Mouse (Mus musculus) limb, embryonic 11.5 days (tissue): ENCODE measurements at regions not wholly inside any gene's neighbourhood (a gene's known extent, or its start where the extent isn't known, plus 50 kb on each side); places are given as distances from the start of the nearest gene placed in this dataset.
A peak's percentile ranks its signal among the peaks of the same experiment; 100 is the strongest.

ENCODE experiments used
- ATAC-seq: fragments of 200-750 bp; cut with Nextera tagmentation; 2 replicates; pipeline ENCODE4 v1.8.0; 2017; ENCODE audit warnings: low read depth; ENCODE audit not compliant: insufficient number of reproducible peaks, low FRiP score, low TSS enrichment
- DNase-seq: peaks from one replicate; pipeline ENCODE4 v3.0.0-alpha.2; 2015; ENCODE audit warnings: low spot score
- H3K27ac ChIP-seq: fragments of 300-500 bp; sonication (generic); replicated peaks from 2 replicates; pipeline ENCODE4 v1.5.1; 2014; ENCODE audit warnings: low read depth, mild to moderate bottlenecking, low read length
- H3K27me3 ChIP-seq: fragments of 300-500 bp; sonication (generic); 2 replicates; pipeline ENCODE4 v1.6.1; 2014; ENCODE audit warnings: mild to moderate bottlenecking, low read length, mixed read lengths; ENCODE audit not compliant: control insufficient read depth, insufficient read depth
- H3K36me3 ChIP-seq: fragments of 300-500 bp; sonication (generic); 2 replicates; pipeline ENCODE4 v1.6.1; 2014; ENCODE audit warnings: mild to moderate bottlenecking, low read length, moderate library complexity, mixed read lengths; ENCODE audit not compliant: control insufficient read depth, insufficient read depth
- H3K4me1 ChIP-seq: fragments of 300-500 bp; sonication (generic); 2 replicates; pipeline ENCODE4 v1.6.1; 2014; ENCODE audit warnings: low read length, mixed read lengths; ENCODE audit not compliant: control insufficient read depth, insufficient read depth
- H3K4me2 ChIP-seq: fragments of 300-500 bp; sonication (generic); 2 replicates; pipeline ENCODE4 v1.6.1; 2014; ENCODE audit warnings: low read depth, mild to moderate bottlenecking, moderate library complexity; ENCODE audit not compliant: severe bottlenecking
- H3K4me3 ChIP-seq: fragments of 300-500 bp; sonication (generic); 2 replicates; pipeline ENCODE4 v1.5.1; 2014; ENCODE audit warnings: low read depth, low read length
- H3K9ac ChIP-seq: fragments of 300-500 bp; sonication (generic); 2 replicates; pipeline ENCODE4 v1.6.1; 2014; ENCODE audit warnings: mild to moderate bottlenecking, low read length
- H3K9me3 ChIP-seq: fragments of 300-500 bp; sonication (generic); 2 replicates; pipeline ENCODE4 v1.6.1; 2016; ENCODE audit warnings: low read length; ENCODE audit not compliant: control insufficient read depth
- WGBS: fragments of 180-500 bp; shearing (Covaris S2); extraction: QIAGEN DNeasy Blood & Tissue Kit; methylation state at CpG from one replicate; pipeline ENCODE4 v1.1.7; 2014; 5-methylcytosine and 5-hydroxymethylcytosine counted together

DNA sequence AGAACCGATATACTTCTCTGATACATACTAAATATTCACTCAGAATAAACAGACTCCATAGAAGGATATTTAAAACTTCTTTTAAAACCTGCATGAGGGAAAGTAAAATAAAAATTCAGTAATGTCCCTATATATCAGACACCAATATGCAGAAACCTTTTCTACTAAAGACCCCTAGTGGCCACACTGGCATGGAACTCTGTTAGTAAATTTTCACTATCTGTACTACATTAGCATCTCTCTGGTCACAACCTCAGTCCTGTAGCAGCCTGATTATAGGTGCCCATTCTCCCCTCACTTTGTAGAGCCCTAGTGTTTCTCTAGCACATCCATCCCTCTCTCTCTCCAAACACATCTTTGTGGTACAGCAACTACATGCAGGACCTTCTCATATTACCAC lies 970.3 kb downstream of the Cdh11 start:
- ATAC-seq: no peak
- Histone ChIP-seq H3K36me3 (no peaks in the 10 kb centered on the region), H3K27me3 (no peaks in the 10 kb centered on the region), H3K4me2 (no peak overlapping the region), H3K9ac (no peak overlapping the region), H3K27ac (no peak overlapping the region), H3K9me3 (no peaks in the 10 kb centered on the region), H3K4me3 (no peak overlapping the region), H3K4me1 (no peaks in the 10 kb centered on the region)
- 90% methylated on average over 1 of the region's 1 CpGs for WGBS
- DNase-seq: no peak

DNA sequence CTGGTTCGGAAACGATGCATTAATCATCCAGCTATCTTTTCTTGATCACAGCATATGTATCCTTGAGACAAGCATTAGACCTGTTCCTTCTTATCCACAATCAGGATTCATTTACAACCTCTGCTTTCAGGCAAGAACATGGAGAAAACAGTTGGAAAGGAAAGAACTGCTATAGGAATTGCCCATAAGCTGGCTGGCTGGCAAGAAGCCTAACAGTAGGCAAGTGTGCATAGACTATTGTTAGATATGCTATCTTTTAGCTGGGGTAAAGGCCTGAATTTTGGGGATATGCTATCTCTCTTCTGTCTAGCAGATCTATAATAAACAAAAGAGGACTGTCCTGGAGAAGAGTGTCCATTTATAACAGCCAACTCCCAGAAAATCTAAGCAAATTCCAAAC lies 981.9 kb downstream of the Cdh11 start:
- no peak for ATAC-seq
- H3K27ac ChIP-seq: no peak overlapping the region
- H3K4me3 ChIP-seq: no peak overlapping the region
- no peaks in the 10 kb centered on the region for H3K36me3 ChIP-seq
- no peak for DNase-seq
- H3K9me3 ChIP-seq: no peaks in the 10 kb centered on the region
- 75% methylated on average over 2 of the region's 2 CpGs for WGBS
- H3K27me3 ChIP-seq: no peaks in the 10 kb centered on the region
- H3K4me1 ChIP-seq: no peaks in the 10 kb centered on the region
- no peak overlapping the region for H3K9ac ChIP-seq
- no peak overlapping the region for H3K4me2 ChIP-seq

DNA sequence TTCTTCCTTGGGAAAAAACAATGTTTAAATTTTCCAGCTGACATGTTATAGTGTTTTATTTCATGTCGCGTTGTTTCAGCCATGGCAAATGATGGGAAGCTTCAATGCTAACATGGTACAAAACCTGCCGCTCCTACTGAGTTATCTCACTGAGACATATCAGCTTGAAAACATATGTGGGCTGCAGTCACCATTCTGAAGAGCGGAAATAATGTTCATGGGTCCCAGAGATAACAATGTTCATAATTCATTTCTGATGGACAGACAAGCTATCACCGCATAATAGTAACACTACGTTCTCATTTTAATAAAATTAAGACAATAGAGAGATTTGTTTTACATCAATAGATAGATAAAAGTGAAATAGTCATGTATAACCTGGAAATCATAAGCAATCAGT lies 983.3 kb downstream of the Cdh11 start:
- no peak overlapping the region for H3K4me3 ChIP-seq
- H3K36me3 ChIP-seq: no peaks in the 10 kb centered on the region
- no peak for DNase-seq
- H3K4me2 ChIP-seq: no peak overlapping the region
- no peak for ATAC-seq
- no peaks in the 10 kb centered on the region for H3K4me1 ChIP-seq
- H3K9ac ChIP-seq: no peak overlapping the region
- no peaks in the 10 kb centered on the region for H3K27me3 ChIP-seq
- H3K27ac ChIP-seq: no peak overlapping the region
- WGBS: 94% methylated on average over 6 of the region's 6 CpGs
- no peaks in the 10 kb centered on the region for H3K9me3 ChIP-seq

DNA sequence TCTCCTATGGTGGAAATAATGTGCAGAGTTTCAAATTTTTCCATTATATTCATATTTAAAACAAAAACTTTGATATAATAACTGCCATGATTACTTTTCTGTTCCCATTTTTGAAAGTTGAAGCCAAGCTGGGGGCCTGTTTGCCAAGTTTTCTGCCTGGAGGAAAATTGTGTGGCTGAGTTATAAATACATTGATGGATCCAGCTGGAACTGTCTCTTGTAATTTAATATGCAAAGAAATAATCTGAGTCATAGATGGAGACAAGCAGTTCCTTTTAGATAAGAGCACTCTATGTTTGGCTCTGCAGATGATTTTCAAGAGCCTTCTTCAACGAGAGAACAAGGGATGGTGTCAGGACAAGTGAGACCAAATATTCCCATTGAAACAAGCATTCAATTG lies 994.7 kb downstream of the Cdh11 start:
- WGBS: 92% methylated on average over 1 of the region's 1 CpGs
- Histone ChIP-seq H3K4me1 (no peaks in the 10 kb centered on the region), H3K9ac (no peak overlapping the region), H3K4me2 (no peak overlapping the region), H3K27me3 (no peaks in the 10 kb centered on the region), H3K27ac (no peak overlapping the region), H3K9me3 (no peaks in the 10 kb centered on the region), H3K36me3 (no peaks in the 10 kb centered on the region), H3K4me3 (no peak overlapping the region)
- no peak for DNase-seq
- ATAC-seq: no peak

DNA sequence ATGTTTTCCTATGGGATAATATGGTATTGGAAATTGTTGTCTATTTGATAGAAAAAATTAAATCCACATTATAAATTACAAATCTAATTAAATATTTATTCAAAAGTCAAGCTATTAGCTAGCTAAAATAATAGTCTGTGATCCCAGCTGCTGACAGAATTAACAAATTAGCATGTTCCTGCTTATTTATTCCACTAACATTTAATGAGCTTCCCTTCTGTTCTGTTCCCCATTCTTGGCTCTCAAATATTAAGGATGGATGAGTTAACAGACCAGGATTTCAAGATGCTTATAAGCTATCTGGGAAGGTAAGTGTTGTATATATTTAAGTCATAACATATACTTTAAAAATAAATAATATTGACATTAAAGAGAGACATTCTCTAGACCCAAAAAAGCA lies 998.6 kb downstream of the Cdh11 start:
- ATAC-seq (no peak), DNase-seq (no peak)
- Histone ChIP-seq H3K4me3 (no peak overlapping the region), H3K9ac (no peak overlapping the region), H3K9me3 (no peaks in the 10 kb centered on the region), H3K27ac (no peak overlapping the region), H3K27me3 (no peaks in the 10 kb centered on the region), H3K36me3 (no peaks in the 10 kb centered on the region), H3K4me1 (no peaks in the 10 kb centered on the region), H3K4me2 (no peak overlapping the region)

DNA sequence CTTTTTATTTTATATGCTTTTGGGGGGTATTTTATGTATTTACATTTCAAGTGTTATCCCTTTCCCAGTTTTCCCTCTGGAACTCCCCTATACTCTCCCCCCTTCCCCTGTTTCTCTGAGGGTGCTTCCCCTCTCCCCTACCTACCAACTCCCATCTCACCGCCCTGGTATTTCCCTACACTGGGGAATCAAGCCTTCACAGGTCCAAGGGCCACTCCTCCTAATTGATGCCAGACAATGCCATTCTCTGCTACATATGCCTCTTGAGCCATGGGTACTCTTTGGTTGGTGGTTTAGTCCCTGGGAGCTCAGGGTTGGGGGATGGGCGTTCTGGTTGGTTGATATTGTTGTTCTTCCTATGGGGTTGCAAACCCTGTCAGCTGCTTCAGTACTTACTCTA lies 1002.9 kb downstream of the Cdh11 start:
- Histone ChIP-seq H3K4me1 (no peaks in the 10 kb centered on the region), H3K4me2 (no peak overlapping the region), H3K27ac (no peak overlapping the region), H3K9me3 (no peaks in the 10 kb centered on the region), H3K4me3 (no peak overlapping the region), H3K36me3 (no peaks in the 10 kb centered on the region), H3K9ac (no peak overlapping the region), H3K27me3 (no peaks in the 10 kb centered on the region)
- 82% methylated on average over 2 of the region's 2 CpGs for WGBS
- ATAC-seq: no peak
- DNase-seq: no peak

DNA sequence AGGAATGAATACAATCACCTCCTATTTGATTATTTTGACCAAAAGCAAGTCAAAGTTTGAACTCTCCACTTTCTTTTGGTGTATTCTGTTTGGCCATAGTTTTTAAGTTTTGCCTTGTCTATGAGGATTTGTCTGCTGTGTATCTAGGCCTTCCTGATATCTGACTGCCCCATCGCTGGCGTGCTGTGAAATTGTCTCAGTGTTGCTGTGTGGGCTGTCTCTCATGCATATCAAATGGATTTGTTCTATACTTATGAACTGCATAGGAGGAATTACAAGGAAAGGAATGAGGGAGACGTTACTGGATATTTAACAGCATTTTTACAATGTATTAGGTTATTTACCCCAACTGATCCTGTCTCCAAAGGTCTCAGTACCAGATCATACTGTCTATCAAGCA lies 1003.5 kb downstream of the Cdh11 start:
- Histone ChIP-seq H3K36me3 (no peaks in the 10 kb centered on the region), H3K4me3 (no peak overlapping the region), H3K27me3 (no peaks in the 10 kb centered on the region), H3K9me3 (no peaks in the 10 kb centered on the region), H3K27ac (no peak overlapping the region), H3K4me1 (no peaks in the 10 kb centered on the region), H3K4me2 (no peak overlapping the region), H3K9ac (no peak overlapping the region)
- no peak for ATAC-seq
- no peak for DNase-seq
- WGBS: 85% methylated on average over 3 of the region's 3 CpGs

DNA sequence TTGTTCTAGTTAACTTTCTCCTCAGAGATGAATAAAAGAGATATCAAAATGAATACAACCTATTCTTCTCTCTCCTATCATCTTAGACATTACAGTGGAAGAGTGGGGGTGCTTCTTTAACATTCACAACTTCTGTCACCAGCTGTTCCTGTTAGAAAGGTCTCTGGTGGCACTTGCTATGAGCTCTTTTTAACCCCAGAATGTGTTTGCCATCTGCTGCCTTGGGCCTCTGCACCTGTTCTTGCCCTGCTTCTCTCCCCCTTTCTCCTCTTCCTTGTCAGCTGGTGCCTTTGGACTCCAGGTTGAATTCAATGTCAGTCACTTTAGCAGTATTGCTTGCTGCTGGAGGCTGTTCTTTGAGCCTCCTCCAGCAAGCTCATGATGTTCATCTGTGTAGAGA lies 1005.5 kb downstream of the Cdh11 start:
- Histone ChIP-seq H3K27ac (no peak overlapping the region), H3K9me3 (no peaks in the 10 kb centered on the region), H3K4me3 (no peak overlapping the region), H3K4me1 (no peaks in the 10 kb centered on the region), H3K9ac (no peak overlapping the region), H3K4me2 (no peak overlapping the region), H3K27me3 (no peaks in the 10 kb centered on the region), H3K36me3 (no peaks in the 10 kb centered on the region)
- ATAC-seq (0 out of 2 replicates have a peak, but pooled peaks have one; percentile 33), DNase-seq (no peak)

DNA sequence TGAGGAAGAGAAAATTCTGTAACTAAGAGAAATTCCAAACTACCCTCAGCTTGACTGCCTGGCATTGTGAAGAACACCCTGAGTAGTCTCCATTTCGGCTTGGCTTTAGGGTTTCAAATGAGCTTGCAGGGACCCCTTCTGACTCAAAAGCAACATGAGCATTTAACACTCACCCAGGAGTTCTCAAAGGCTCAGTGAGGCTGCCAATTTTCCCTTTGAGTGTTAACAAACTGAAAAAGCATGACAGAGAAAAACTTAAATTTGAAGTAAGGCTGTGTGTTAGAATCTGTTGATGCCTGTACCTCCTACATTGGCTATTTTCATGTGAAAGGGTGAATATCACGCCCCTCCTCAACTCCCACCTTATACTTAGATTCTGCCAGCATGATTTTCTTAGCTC lies 1017.9 kb downstream of the Cdh11 start:
- WGBS: 49% methylated on average over 2 of the region's 2 CpGs
- Histone ChIP-seq H3K27me3 (no peaks in the 10 kb centered on the region), H3K36me3 (no peaks in the 10 kb centered on the region), H3K4me3 (no peak overlapping the region), H3K4me2 (no peak overlapping the region), H3K9ac (no peak overlapping the region), H3K4me1 (no peaks in the 10 kb centered on the region), H3K9me3 (no peaks in the 10 kb centered on the region), H3K27ac (no peak overlapping the region)
- DNase-seq (no peak), ATAC-seq (no peak)
